Mouse (Mus musculus) forebrain, embryonic 13.5 days (tissue): Measurements from ENCODE around the gene Ube2f. TPM values are rescaled to one million over a fixed set of nuclear protein-coding genes. Genes with fewer than 3 reads are reported as not detected.

Source experiments
- polyA plus RNA-seq: library from polyadenylated mRNA; unstranded; fragments of >200 nt; fragmentation: Nextera tagmentation; extraction: Ambion mirVana; gene quantifications from 2 replicates; pipeline ENCODE4 v1.2.1, GENCODE M21; 2015

Gene Ube2f
- polyA plus RNA-seq, 1 experiment from 2014 or later = 81.3 TPM

Other genes starting within 250 kb of the Ube2f start
- 0.11 and 0.12 TPM in 2 replicates for gene Rbm44, start 105.2 kb upstream of the Ube2f start, polyA plus RNA-seq
- 0.31 and 0.59 TPM in 2 replicates for gene Ramp1, start 70.5 kb upstream of the Ube2f start, polyA plus RNA-seq
- 10.0 and 10.9 TPM in 2 replicates for gene Scly, start 48.0 kb downstream of the Ube2f start, polyA plus RNA-seq
- 0.05 TPM in 1 of 2 replicates, not detected in the other for gene Espnl, start 71.8 kb downstream of the Ube2f start, polyA plus RNA-seq
- gene Klhl30, start 100.7 kb downstream of the Ube2f start, polyA plus RNA-seq = 0.05 TPM in 1 of 2 replicates, not detected in the other
- 0.54 and 0.67 TPM in 2 replicates for gene Erfe, start 116.1 kb downstream of the Ube2f start, polyA plus RNA-seq
- gene Ilkap, start 148.5 kb downstream of the Ube2f start, polyA plus RNA-seq = 162 and 181 TPM in 2 replicates
- gene Hes6, start 163.7 kb downstream of the Ube2f start, polyA plus RNA-seq = 314 and 322 TPM in 2 replicates
- 2.6 and 3.8 TPM in 2 replicates for gene Per2, start 209.0 kb downstream of the Ube2f start, polyA plus RNA-seq
- 9.9 and 11.2 TPM in 2 replicates for gene Traf3ip1, start 244.3 kb downstream of the Ube2f start, polyA plus RNA-seq